In genomic region chr6:133102430-133102829, GRCm38 (mm10) we compare ENCODE assay signal across 24 mouse cellular contexts. TPM values are rescaled to one million over a fixed set of nuclear protein-coding genes. Genes with fewer than 3 reads are reported as not detected.
"Had no signal": no experiment of that assay in that cellular context is flagged by ENCODE, and none has a peak within 500 bp of the region (broad histone marks: within the 10 kb centered on the region; RNA-seq: fewer than 3 reads in every experiment).

No protein-coding gene starts in this region.

- H3K4me2 ChIP-seq: kidney, embryonic 15.5 days; liver, embryonic 11.5 days; liver, embryonic 15.5 days; lung, embryonic 15.5 days; midbrain, embryonic 13.5 days; neural tube, embryonic 13.5 days; stomach, embryonic 15.5 days had no signal

- H3K9me3 ChIP-seq: kidney, embryonic 15.5 days; liver, embryonic 15.5 days; lung, embryonic 15.5 days; megakaryocyte, embryonic 14.5 days; midbrain, embryonic 10.5 days; midbrain, embryonic 13.5 days; neural tube, embryonic 13.5 days; stomach, embryonic 15.5 days had no signal

- H3K4me3 ChIP-seq: kidney, embryonic 15.5 days; liver, embryonic 15.5 days; lung, embryonic 15.5 days; megakaryocyte, embryonic 14.5 days; midbrain, embryonic 10.5 days; midbrain, embryonic 13.5 days; myocyte; neural tube, embryonic 13.5 days; stomach, embryonic 15.5 days had no signal

- H3K27me3 ChIP-seq: kidney, embryonic 15.5 days; liver, embryonic 15.5 days; lung, embryonic 15.5 days; megakaryocyte, embryonic 14.5 days; midbrain, embryonic 13.5 days; neural tube, embryonic 13.5 days; stomach, embryonic 15.5 days had no signal

- H3K4me1 ChIP-seq: kidney, embryonic 15.5 days; lung, embryonic 15.5 days; stomach, embryonic 15.5 days had no signal

- H3K9ac ChIP-seq: kidney, embryonic 15.5 days; liver, embryonic 15.5 days; lung, embryonic 15.5 days; midbrain, embryonic 13.5 days; neural tube, embryonic 13.5 days; stomach, embryonic 15.5 days had no signal

- ATAC-seq: midbrain, embryonic 13.5 days; midbrain, embryonic 16.5 days had no signal

- DNase-seq: kidney, adult 11 months; kidney, postnatal 14 days; kidney, postnatal 4 days; lung, adult 18-20 months; lung, postnatal 10 days; lung, postnatal 36 days; retina, postnatal 1 day; right cerebral cortex, postnatal 25 days; spleen, adult 18-20 months; thymus, postnatal 36 days had no signal

- H3K27ac ChIP-seq: kidney, embryonic 15.5 days; liver, embryonic 15.5 days; lung, embryonic 15.5 days; midbrain, embryonic 10.5 days; midbrain, embryonic 13.5 days; neural tube, embryonic 13.5 days; stomach, embryonic 15.5 days had no signal

- H3K36me3 ChIP-seq: kidney, embryonic 15.5 days; lung, embryonic 15.5 days; midbrain, embryonic 13.5 days; stomach, embryonic 15.5 days had no signal

RNA-seq across cellular contexts. Expression of gene Tas2r140, which starts 46.8 kb away (rescaled TPM):
- polyA plus RNA-seq: kidney, embryonic 15.5 days; limb, embryonic 11.5 days; limb, embryonic 14.5 days; liver, embryonic 11.5 days; liver, embryonic 15.5 days; lung, embryonic 15.5 days; midbrain, embryonic 10.5 days; midbrain, embryonic 13.5 days; midbrain, embryonic 16.5 days; myocyte; neural tube, embryonic 13.5 days; stomach, embryonic 15.5 days; urinary bladder, adult 2 months had no signal
